Mouse (Mus musculus) Patski (cell line): Measurements from ENCODE around the gene Gipc3. TPM values are rescaled to one million over a fixed set of nuclear protein-coding genes. Genes with fewer than 3 reads are reported as not detected.
A peak's percentile ranks its signal among the peaks of the same experiment; 100 is the strongest.

Experiments used
- ATAC-seq: fragments of 100-300 bp; one replicate; pipeline ENCODE4 v1.8.0; 2021
- CTCF ChIA-PET: fragments of 350-600 bp; sonication (Branson Sonifier 250); formaldehyde crosslinking; loops from one replicate; lab custom pipeline; 2022; ENCODE audit warnings: inconsistent platforms; lab: Charles Lee
- POLR2A ChIA-PET: fragments of 350-600 bp; sonication (Branson Sonifier 250); formaldehyde crosslinking; loops from one replicate; lab custom pipeline; 2022; ENCODE audit warnings: antibody characterized with exemption, inconsistent platforms; lab: Charles Lee
- DNase-seq: peaks from one replicate; pipeline ENCODE4 v3.0.0-alpha.2; 2011; ENCODE audit warnings: low read depth, low spot score
- H3K27me3 ChIP-seq: fragments of 371-371 bp; one replicate; pipeline ENCODE4 v1.5.1; 2021
- CTCF ChIP-seq: fragments of 100-300 bp; IDR thresholded peaks from one replicate; pipeline ENCODE4 v1.5.1; 2021
- in situ Hi-C: fragments of 300-500 bp; cut with MboI; formaldehyde crosslinking; loops from 3 replicates; pipeline ENCODE4 v1.11.1; 2018; ENCODE audit warnings: low pct_unique_long_range_greater_than_20kb, mixed read lengths
- polyA plus RNA-seq: library from polyadenylated mRNA; unstranded; gene quantifications from one replicate; pipeline ENCODE4 v1.2.3, GENCODE M21; 2021

The Gipc3 gene
- polyA plus RNA-seq, 1 experiment from 2014 or later: 0.46 TPM

GRCm38 (mm10) chr10:81287513-81288157, 55.4 kb downstream of the Gipc3 start:
- DNase-seq: no peak
- in situ Hi-C loops: loop anchor here (5.0 kb wide), 2 partner anchors 65 to 165 kb away; partner anchors contain the start of gene Hmg20b

GRCm38 (mm10) chr10:81286586-81286985, 56.5 kb downstream of the Gipc3 start:
- ATAC-seq: no peak
- POLR2A ChIA-PET: no interaction called here
- TF ChIP-seq CTCF: no peak
- CTCF ChIA-PET: no interaction called here
- in situ Hi-C loops: loop anchor here (5.0 kb wide), 2 partner anchors 66 to 166 kb away; partner anchors contain the start of gene Hmg20b
- H3K27me3 ChIP-seq: no peaks in the 10 kb centered on the region
- DNase-seq: no peak

More at GRCm38 (mm10) chr10:81287513-81288157, 55.4 kb downstream of the Gipc3 start:
- ChIA-PET CTCF (interaction anchor here (0.8 to 2.6 kb wide), 6 partner anchors 9 to 66 kb away, joined by 3 to 28 read pairs (median 5); no protein-coding TSS in a partner anchor), POLR2A (no interaction called here)
- no peaks in the 10 kb centered on the region for H3K27me3 ChIP-seq
- no peak for TF ChIP-seq CTCF
- ATAC-seq: no peak

GRCm38 (mm10) chr10:81285694-81286450, 57.2 kb downstream of the Gipc3 start:
- H3K27me3 ChIP-seq: no peaks in the 10 kb centered on the region
- CTCF ChIA-PET: no interaction called here

More at GRCm38 (mm10) chr10:81285694-81286450, 57.2 kb downstream of the Gipc3 start:
- in situ Hi-C loops: loop anchor here (5.0 kb wide), 2 partner anchors 66 to 166 kb away; partner anchors contain the start of gene Hmg20b
- peak; percentile 39 for DNase-seq
- no peak for TF ChIP-seq CTCF
- POLR2A ChIA-PET: interaction anchor here (0.7 to 2.5 kb wide), 2 partner anchors 18 to 19 kb away, joined by 3 to 8 read pairs; no protein-coding TSS in a partner anchor
- peak; percentile 71 for ATAC-seq

Other genes with a start within 250 kb of the Gipc3 start
- 0.08 TPM for gene Creb3l3, start 244.4 kb downstream of the Gipc3 start, polyA plus RNA-seq
- 150 TPM for gene Map2k2, start 237.4 kb downstream of the Gipc3 start, polyA plus RNA-seq
- 40.6 TPM for gene Zbtb7a, start 208.0 kb downstream of the Gipc3 start, polyA plus RNA-seq
- 33.9 TPM for gene Pias4, start 175.3 kb downstream of the Gipc3 start, polyA plus RNA-seq
- gene Eef2, start 166.6 kb downstream of the Gipc3 start, polyA plus RNA-seq: 1,798 TPM
- 82.0 TPM for gene Dapk3, start 160.3 kb downstream of the Gipc3 start, polyA plus RNA-seq
- 0.50 TPM for gene 4930442H23Rik, start 159.4 kb downstream of the Gipc3 start, polyA plus RNA-seq
- 0.14 TPM for gene Nmrk2, start 141.2 kb downstream of the Gipc3 start, polyA plus RNA-seq
- 0.04 TPM for gene Atcay, start 112.4 kb downstream of the Gipc3 start, polyA plus RNA-seq
- gene Zfr2, start 110.1 kb downstream of the Gipc3 start, polyA plus RNA-seq: 11.7 TPM
- 1.5 TPM for gene Matk, start 90.3 kb downstream of the Gipc3 start, polyA plus RNA-seq
- 98.3 TPM for gene Mrpl54, start 76.3 kb downstream of the Gipc3 start, polyA plus RNA-seq
- 71.4 TPM for gene Apba3, start 76.3 kb downstream of the Gipc3 start, polyA plus RNA-seq
- 6.5 TPM for gene Tjp3, start 51.7 kb downstream of the Gipc3 start, polyA plus RNA-seq
- 51.5 TPM for gene Pip5k1c, start 50.3 kb downstream of the Gipc3 start, polyA plus RNA-seq
- 34.5 TPM for gene Cactin, start 22.2 kb downstream of the Gipc3 start, polyA plus RNA-seq
- gene Tbxa2r, start 14.5 kb downstream of the Gipc3 start, polyA plus RNA-seq: not detected
- gene Hmg20b, start 7.2 kb upstream of the Gipc3 start, polyA plus RNA-seq: 118 TPM
- gene Mfsd12, start 14.2 kb upstream of the Gipc3 start, polyA plus RNA-seq: 23.9 TPM
- 2.7 TPM for gene 4930404N11Rik, start 22.6 kb upstream of the Gipc3 start, polyA plus RNA-seq
- gene Fzr1, start 35.2 kb upstream of the Gipc3 start, polyA plus RNA-seq: 62.1 TPM
- gene Dohh, start 41.2 kb upstream of the Gipc3 start, polyA plus RNA-seq: 83.4 TPM
- 2.4 TPM for gene Gm48551, start 41.2 kb upstream of the Gipc3 start, polyA plus RNA-seq
- gene Gm48552, start 45.7 kb upstream of the Gipc3 start, polyA plus RNA-seq: 0.76 TPM
- gene Smim24, start 49.8 kb upstream of the Gipc3 start, polyA plus RNA-seq: 0.18 TPM
- gene Nfic, start 112.4 kb upstream of the Gipc3 start, polyA plus RNA-seq: 41.8 TPM
- gene Celf5, start 139.4 kb upstream of the Gipc3 start, polyA plus RNA-seq: 0.99 TPM
- 104 TPM for gene Ncln, start 153.1 kb upstream of the Gipc3 start, polyA plus RNA-seq
- 0.03 TPM for gene S1pr4, start 156.9 kb upstream of the Gipc3 start, polyA plus RNA-seq
- gene Gna15, start 181.0 kb upstream of the Gipc3 start, polyA plus RNA-seq: not detected
- 76.2 TPM for gene Gna11, start 201.9 kb upstream of the Gipc3 start, polyA plus RNA-seq
- 1,239 TPM for gene Aes, start 216.2 kb upstream of the Gipc3 start, polyA plus RNA-seq
- gene Tle2, start 231.3 kb upstream of the Gipc3 start, polyA plus RNA-seq: 46.4 TPM